Mouse (Mus musculus): ENCODE measurements around the gene Zfp687. TPM values are rescaled to one million over a fixed set of nuclear protein-coding genes. Genes with fewer than 3 reads are reported as not detected.

Gene Zfp687
- polyA plus RNA-seq, 1 experiment from 2014 or later: 17.6 TPM

Small RNA genes lying within 50 kb of the gene (microRNA-seq; reads per million reads assigned to microRNA genes)
- gene Mir7013: 0.91 reads per million

Other genes starting within 250 kb of the Zfp687 start
- gene Cgn, start 229.0 kb downstream of the Zfp687 start, polyA plus RNA-seq (2015; fragmentation: Nextera tagmentation; extraction: Ambion mirVana): 80.9 and 90.7 TPM in 2 replicates
- 9.2 and 9.9 TPM in 2 replicates for gene Pogz, start 177.9 kb downstream of the Zfp687 start, polyA plus RNA-seq (2015; fragmentation: Nextera tagmentation; extraction: Ambion mirVana)
- gene Psmb4, start 128.5 kb downstream of the Zfp687 start, polyA plus RNA-seq (2015; fragmentation: Nextera tagmentation; extraction: Ambion mirVana): 299 and 315 TPM in 2 replicates
- 157 and 167 TPM in 2 replicates for gene Selenbp1, start 82.4 kb downstream of the Zfp687 start, polyA plus RNA-seq (2015; fragmentation: Nextera tagmentation; extraction: Ambion mirVana)
- gene Rfx5, start 61.4 kb downstream of the Zfp687 start, polyA plus RNA-seq (2015; fragmentation: Nextera tagmentation; extraction: Ambion mirVana): 4.3 and 5.1 TPM in 2 replicates
- 21.7 and 22.9 TPM in 2 replicates for gene Pi4kb, start 40.7 kb downstream of the Zfp687 start, polyA plus RNA-seq (2015; fragmentation: Nextera tagmentation; extraction: Ambion mirVana)
- 196 and 226 TPM in 2 replicates for gene Psmd4, start 27.2 kb upstream of the Zfp687 start, polyA plus RNA-seq (2015; fragmentation: Nextera tagmentation; extraction: Ambion mirVana)
- 14.5 and 15.5 TPM in 2 replicates for gene Pip5k1a, start 91.5 kb upstream of the Zfp687 start, polyA plus RNA-seq (2015; fragmentation: Nextera tagmentation; extraction: Ambion mirVana)
- gene Vps72, start 95.6 kb upstream of the Zfp687 start, polyA plus RNA-seq (2015; fragmentation: Nextera tagmentation; extraction: Ambion mirVana): 110 and 120 TPM in 2 replicates
- 1.1 and 1.2 TPM in 2 replicates for gene Tmod4, start 109.0 kb upstream of the Zfp687 start, polyA plus RNA-seq (2015; fragmentation: Nextera tagmentation; extraction: Ambion mirVana)
- 56.9 and 62.2 TPM in 2 replicates for gene Scnm1, start 118.6 kb upstream of the Zfp687 start, polyA plus RNA-seq (2015; fragmentation: Nextera tagmentation; extraction: Ambion mirVana)
- 9.8 and 11.0 TPM in 2 replicates for gene Lysmd1, start 118.6 kb upstream of the Zfp687 start, polyA plus RNA-seq (2015; fragmentation: Nextera tagmentation; extraction: Ambion mirVana)
- 4.9 and 5.3 TPM in 2 replicates for gene Tnfaip8l2, start 126.9 kb upstream of the Zfp687 start, polyA plus RNA-seq (2015; fragmentation: Nextera tagmentation; extraction: Ambion mirVana)
- 1.1 and 2.3 TPM in 2 replicates for gene Sema6c, start 145.0 kb upstream of the Zfp687 start, polyA plus RNA-seq (2015; fragmentation: Nextera tagmentation; extraction: Ambion mirVana)
- gene Gabpb2, start 202.5 kb upstream of the Zfp687 start, polyA plus RNA-seq (2015; fragmentation: Nextera tagmentation; extraction: Ambion mirVana): 5.7 and 6.0 TPM in 2 replicates
- 67.8 and 73.8 TPM in 2 replicates for gene Cdc42se1, start 213.3 kb upstream of the Zfp687 start, polyA plus RNA-seq (2015; fragmentation: Nextera tagmentation; extraction: Ambion mirVana)
- 15.0 and 15.5 TPM in 2 replicates for gene Mllt11, start 216.7 kb upstream of the Zfp687 start, polyA plus RNA-seq (2015; fragmentation: Nextera tagmentation; extraction: Ambion mirVana)
- 0.17 and 0.29 TPM in 2 replicates for gene Gm128, start 226.2 kb upstream of the Zfp687 start, polyA plus RNA-seq (2015; fragmentation: Nextera tagmentation; extraction: Ambion mirVana)
- 0.51 and 0.72 TPM in 2 replicates for gene Bnipl, start 235.7 kb upstream of the Zfp687 start, polyA plus RNA-seq (2015; fragmentation: Nextera tagmentation; extraction: Ambion mirVana)

Measured in intestine, embryonic 16.5 days (tissue).